Mouse (Mus musculus) intestine, embryonic 14.5 days (tissue): ENCODE measurements at regions not wholly inside any gene's neighbourhood (a gene's known extent, or its start where the extent isn't known, plus 50 kb on each side); places are given as distances from the start of the nearest gene placed in this dataset.
A peak's percentile ranks its signal among the peaks of the same experiment; 100 is the strongest.

ENCODE experiments used
- ATAC-seq: fragments of 200-750 bp; cut with Nextera tagmentation; replicated peaks from 2 replicates; pipeline ENCODE4 v1.8.0; 2017; ENCODE audit warnings: low read depth, moderate number of reproducible peaks, moderate TSS enrichment, moderate library complexity; ENCODE audit not compliant: low FRiP score, low TSS enrichment
- DNase-seq: peaks from one replicate; pipeline ENCODE4 v3.0.0-alpha.2; 2018; ENCODE audit warnings: low spot score
- H3K27ac ChIP-seq: fragments of 300-500 bp; sonication (generic); 2 replicates; pipeline ENCODE4 v1.5.1; 2014; ENCODE audit warnings: low read depth, mild to moderate bottlenecking, control low read depth
- H3K27me3 ChIP-seq: fragments of 300-500 bp; sonication (generic); replicated peaks from 2 replicates; pipeline ENCODE4 v1.6.1; 2014; ENCODE audit warnings: low read length, control low read depth; ENCODE audit not compliant: control insufficient read depth, insufficient read depth
- H3K36me3 ChIP-seq: fragments of 300-500 bp; sonication (generic); 2 replicates; pipeline ENCODE4 v1.6.1; 2014; ENCODE audit warnings: low read length, control low read depth; ENCODE audit not compliant: control insufficient read depth, insufficient read depth
- H3K4me1 ChIP-seq: fragments of 300-500 bp; sonication (generic); replicated peaks from 2 replicates; pipeline ENCODE4 v1.6.1; 2014; ENCODE audit warnings: low read length, control low read depth, mixed read lengths; ENCODE audit not compliant: control insufficient read depth, insufficient read depth
- H3K4me2 ChIP-seq: fragments of 300-500 bp; sonication (generic); 2 replicates; pipeline ENCODE4 v1.6.1; 2014; ENCODE audit warnings: low read length
- H3K4me3 ChIP-seq: fragments of 300-500 bp; sonication (generic); 2 replicates; pipeline ENCODE4 v1.5.1; 2014; ENCODE audit warnings: low read depth, low read length, control low read depth, mixed read lengths
- H3K9ac ChIP-seq: fragments of 300-500 bp; sonication (generic); 2 replicates; pipeline ENCODE4 v1.6.1; 2014; ENCODE audit warnings: mild to moderate bottlenecking, low read length
- H3K9me3 ChIP-seq: fragments of 300-500 bp; sonication (generic); 2 replicates; pipeline ENCODE4 v1.6.1; 2016; ENCODE audit warnings: low read length, control low read depth; ENCODE audit not compliant: control insufficient read depth
- WGBS: fragments of 180-500 bp; shearing (Covaris S2); extraction: QIAGEN DNeasy Blood & Tissue Kit; methylation state at CpG from one replicate; pipeline ENCODE4 v1.1.7; 2014; 5-methylcytosine and 5-hydroxymethylcytosine counted together

GRCm38 (mm10) chr3:53981585-53981984 lies 118.0 kb upstream of the Ufm1 start:
- ATAC-seq (no peak), DNase-seq (no peak)
- Histone ChIP-seq H3K27me3 (no peaks in the 10 kb centered on the region), H3K4me2 (no peak overlapping the region), H3K36me3 (no peaks in the 10 kb centered on the region), H3K27ac (no peak overlapping the region), H3K4me3 (no peak overlapping the region), H3K4me1 (no peaks in the 10 kb centered on the region), H3K9ac (no peak overlapping the region), H3K9me3 (no peaks in the 10 kb centered on the region)

DNA sequence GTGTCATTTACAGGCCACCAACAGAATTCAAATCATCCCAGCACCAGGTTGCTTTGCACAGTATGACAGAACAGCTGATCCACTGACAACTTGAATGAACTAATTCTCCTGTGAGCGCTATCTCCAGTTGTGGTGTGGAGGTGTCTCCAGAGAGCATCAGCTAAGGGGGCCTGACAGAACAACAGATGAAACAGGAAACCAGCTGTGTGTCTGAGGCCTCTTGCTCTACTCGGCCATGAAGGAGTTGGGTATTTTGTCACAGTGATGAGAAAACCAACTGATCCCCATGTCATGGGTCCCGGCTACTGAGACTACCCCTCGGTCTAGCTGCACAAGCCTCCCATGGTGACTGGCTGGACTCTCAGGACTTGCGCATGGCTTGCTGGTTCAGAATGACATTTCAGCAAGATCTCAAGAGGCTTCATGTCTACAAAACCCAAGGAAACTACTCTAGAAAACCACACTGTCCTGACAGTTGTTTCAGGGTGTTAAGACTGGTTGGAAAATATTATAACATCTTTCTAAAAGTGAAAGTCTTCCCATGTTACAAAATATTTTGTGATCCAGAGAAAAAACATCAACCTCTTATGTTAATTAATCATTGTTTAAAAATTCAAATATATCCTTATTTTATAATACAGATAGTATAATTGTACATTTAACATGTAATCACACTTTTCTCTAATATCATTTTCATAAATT lies 113.9 kb upstream of the Ufm1 start:
- H3K9me3 ChIP-seq: no peaks in the 10 kb centered on the region
- DNase-seq (no peak), ATAC-seq (no peak)
- peaks cover 6% of the 10 kb centered on the region for H3K4me1 ChIP-seq
- no peaks in the 10 kb centered on the region for H3K27me3 ChIP-seq
- WGBS: 86% methylated on average over 5 of the region's 5 CpGs
- no peaks in the 10 kb centered on the region for H3K36me3 ChIP-seq
- no peak overlapping the region for H3K4me3 ChIP-seq
- H3K27ac ChIP-seq: no peak overlapping the region
- H3K9ac ChIP-seq: no peak overlapping the region
- H3K4me2 ChIP-seq: no peak overlapping the region

DNA sequence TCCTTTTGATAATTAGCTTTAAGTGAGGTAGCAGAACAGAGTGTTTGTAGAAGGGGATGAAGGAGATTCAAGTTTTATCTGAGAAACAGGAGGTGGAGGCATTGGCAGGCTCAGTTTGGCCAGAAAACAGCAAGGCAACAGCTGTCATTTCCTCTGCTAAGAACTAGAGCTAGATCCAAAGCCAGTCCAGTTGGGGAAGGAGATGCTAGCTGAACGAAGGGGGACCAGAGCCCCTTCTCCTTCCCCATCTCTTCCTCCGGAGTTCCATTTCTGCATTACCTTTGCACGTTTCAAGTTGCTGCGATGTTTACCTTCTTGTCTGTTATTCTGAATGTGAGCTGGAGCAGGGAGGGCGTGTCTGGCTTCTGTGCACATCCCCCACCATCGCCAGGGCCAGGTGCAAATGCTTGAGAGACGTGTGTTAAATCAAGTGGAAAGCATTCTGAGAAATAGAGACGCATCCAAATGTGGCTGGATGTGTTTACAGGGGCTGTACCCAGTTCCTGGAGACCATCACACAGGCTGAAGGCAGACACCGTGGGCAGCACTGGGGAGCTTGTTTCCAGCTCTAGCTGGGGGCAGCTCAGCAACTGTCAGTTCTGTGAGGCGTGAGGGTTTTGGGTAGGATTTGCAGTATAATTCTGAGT lies 111.4 kb upstream of the Ufm1 start:
- Histone ChIP-seq H3K27ac (no peak overlapping the region), H3K4me2 (peak overlapping the region; percentile 18; the same call in 1 of the 2 replicates), H3K27me3 (no peaks in the 10 kb centered on the region), H3K4me1 (peaks cover 6% of the 10 kb centered on the region), H3K4me3 (no peak overlapping the region), H3K9ac (no peak overlapping the region), H3K9me3 (no peaks in the 10 kb centered on the region), H3K36me3 (no peaks in the 10 kb centered on the region)
- DNase-seq (peak; percentile 53), ATAC-seq (no peak)
- 16% methylated on average over 10 of the region's 10 CpGs for WGBS

- Histone ChIP-seq H3K36me3 (no peaks in the 10 kb centered on the region), H3K27me3 (no peaks in the 10 kb centered on the region), H3K9ac (no peak overlapping the region), H3K4me1 (no peaks in the 10 kb centered on the region), H3K4me3 (no peak overlapping the region), H3K27ac (no peak overlapping the region), H3K9me3 (no peaks in the 10 kb centered on the region), H3K4me2 (no peak overlapping the region)
- ATAC-seq (no peak), DNase-seq (no peak)
- 51% methylated on average over 5 of the region's 5 CpGs for WGBS
Measured at GRCm38 (mm10) chr3:53969000-53969641, 105.5 kb upstream of the Ufm1 start.

- 35% methylated on average over 5 of the region's 5 CpGs for WGBS
- no peaks in the 10 kb centered on the region for H3K36me3 ChIP-seq
- no peaks in the 10 kb centered on the region for H3K9me3 ChIP-seq
- no peak overlapping the region for H3K9ac ChIP-seq
- no peak overlapping the region for H3K4me3 ChIP-seq
- no peaks in the 10 kb centered on the region for H3K27me3 ChIP-seq
- ATAC-seq: no peak
- 0 out of 2 replicates have a peak overlapping the region, but pooled peaks have one; percentile 14 for H3K27ac ChIP-seq
- DNase-seq: no peak
- no peak overlapping the region for H3K4me2 ChIP-seq
- H3K4me1 ChIP-seq: no peaks in the 10 kb centered on the region
Measured at GRCm38 (mm10) chr3:53965142-53965541, 101.5 kb upstream of the Ufm1 start.

DNA sequence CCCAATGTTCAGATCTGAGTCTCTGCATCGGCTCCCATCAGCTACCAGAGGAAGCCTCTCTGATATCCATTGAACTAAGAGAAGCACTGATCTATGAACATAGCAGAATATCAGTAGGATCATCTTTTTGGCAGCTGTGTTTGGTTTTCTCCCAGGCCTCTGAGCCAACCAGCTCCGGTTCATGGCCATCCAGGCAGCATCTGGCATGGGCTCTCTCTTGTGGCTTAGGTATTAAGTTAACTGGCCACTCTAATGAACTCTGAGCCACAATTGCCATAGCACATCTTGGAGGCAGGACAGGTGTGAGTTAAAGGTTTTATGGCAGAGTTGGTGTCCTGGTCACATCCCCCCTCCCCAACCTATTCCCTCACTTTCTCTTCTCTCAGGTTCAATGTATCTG lies 90.2 kb upstream of the Ufm1 start:
- ATAC-seq: no peak
- 91% methylated on average over 2 of the region's 2 CpGs for WGBS
- H3K27me3 ChIP-seq: no peaks in the 10 kb centered on the region

GRCm38 (mm10) chr3:53939684-53940189 lies 76.1 kb upstream of the Ufm1 start:
- no peaks in the 10 kb centered on the region for H3K36me3 ChIP-seq
- no peak overlapping the region for H3K9ac ChIP-seq
- no peak for DNase-seq
- no peak overlapping the region for H3K4me2 ChIP-seq
- no peaks in the 10 kb centered on the region for H3K4me1 ChIP-seq
- no peak for ATAC-seq
- 80% methylated on average over 3 of the region's 3 CpGs for WGBS
- no peak overlapping the region for H3K4me3 ChIP-seq
- no peaks in the 10 kb centered on the region for H3K27me3 ChIP-seq
- no peaks in the 10 kb centered on the region for H3K9me3 ChIP-seq
- H3K27ac ChIP-seq: no peak overlapping the region

More for the DNA sequence above, 90.2 kb upstream of the Ufm1 start:
- no peak overlapping the region for H3K27ac ChIP-seq
- no peaks in the 10 kb centered on the region for H3K4me1 ChIP-seq
- H3K36me3 ChIP-seq: no peaks in the 10 kb centered on the region
- no peak overlapping the region for H3K9ac ChIP-seq
- DNase-seq: no peak
- no peaks in the 10 kb centered on the region for H3K9me3 ChIP-seq
- no peak overlapping the region for H3K4me2 ChIP-seq
- H3K4me3 ChIP-seq: no peak overlapping the region

GRCm38 (mm10) chr3:53931745-53932144 lies 68.1 kb upstream of the Ufm1 start:
- Histone ChIP-seq H3K4me1 (0 out of 2 replicates have a peak, but pooled peaks cover 5% of the 10 kb centered on the region), H3K4me2 (no peak overlapping the region), H3K4me3 (no peak overlapping the region), H3K9me3 (no peaks in the 10 kb centered on the region), H3K9ac (no peak overlapping the region), H3K27me3 (no peaks in the 10 kb centered on the region), H3K27ac (no peak overlapping the region), H3K36me3 (no peaks in the 10 kb centered on the region)
- 76% methylated on average over 6 of the region's 6 CpGs for WGBS
- DNase-seq (no peak), ATAC-seq (no peak)
